In genomic region chr1:105178773-105179172, GRCm38 (mm10) we compare ENCODE assay signal across 9 mouse cellular contexts.
DNase-seq lines count a peak whose midpoint lies in the region; ATAC-seq lines count a peak whose summit lies in the region.
"Had no signal": no experiment of that assay in that cellular context is flagged by ENCODE, and none has a peak within 500 bp of the region (broad histone marks: within the 10 kb centered on the region; RNA-seq: fewer than 3 reads in every experiment).

No protein-coding gene starts in this region.

- H3K9me3 ChIP-seq in forebrain, embryonic 15.5 days = no peaks in the 10 kb centered on the region
- H3K9me3 ChIP-seq in kidney, embryonic 16.5 days (ENCODE audit: low read length) = no peaks in the 10 kb centered on the region
- no peaks in the 10 kb centered on the region for H3K9me3 ChIP-seq in midbrain, embryonic 15.5 days
- H3K9me3 ChIP-seq: limb, embryonic 15.5 days had no signal

- H3K27ac ChIP-seq in forebrain, embryonic 15.5 days (replicated peaks) = no peak overlapping the region
- H3K27ac ChIP-seq in kidney, embryonic 16.5 days (ENCODE audit: low read length) = peak overlapping the region; percentile 75
- H3K27ac ChIP-seq in midbrain, embryonic 15.5 days = no peak overlapping the region
- H3K27ac ChIP-seq: limb, embryonic 15.5 days had no signal

- WGBS in forebrain, embryonic 15.5 days = 6% methylated on average over 6 of the region's 6 CpGs
- WGBS in kidney, embryonic 16.5 days = 26% methylated on average over 6 of the region's 6 CpGs
- 32% methylated on average over 6 of the region's 6 CpGs for WGBS in midbrain, embryonic 15.5 days

- no peak overlapping the region for H3K4me2 ChIP-seq in forebrain, embryonic 15.5 days (replicated peaks)
- peak overlapping the region; percentile 24; the same call in 1 of the 2 replicates for H3K4me2 ChIP-seq in kidney, embryonic 16.5 days (replicated peaks; ENCODE audit: low read depth, low read length)
- H3K4me2 ChIP-seq in midbrain, embryonic 15.5 days = no peak overlapping the region
- H3K4me2 ChIP-seq: limb, embryonic 15.5 days had no signal

- H3K9ac ChIP-seq in forebrain, embryonic 15.5 days (replicated peaks) = no peak overlapping the region
- H3K9ac ChIP-seq in kidney, embryonic 16.5 days (replicated peaks; ENCODE audit: low read length) = peak overlapping the region; percentile 24
- no peak overlapping the region for H3K9ac ChIP-seq in midbrain, embryonic 15.5 days
- H3K9ac ChIP-seq: limb, embryonic 15.5 days had no signal

- peaks cover 13% of the 10 kb centered on the region for H3K4me1 ChIP-seq in forebrain, embryonic 15.5 days
- peaks cover 28% of the 10 kb centered on the region for H3K4me1 ChIP-seq in kidney, embryonic 16.5 days (ENCODE audit: insufficient read depth, low read length)
- peaks cover 9% of the 10 kb centered on the region for H3K4me1 ChIP-seq in midbrain, embryonic 15.5 days

- H3K4me3 ChIP-seq in forebrain, embryonic 15.5 days = no peak overlapping the region
- no peak overlapping the region for H3K4me3 ChIP-seq in kidney, embryonic 16.5 days (ENCODE audit: low read length)
- no peak overlapping the region for H3K4me3 ChIP-seq in midbrain, embryonic 15.5 days
- H3K4me3 ChIP-seq: heart, adult 2 months; limb, embryonic 15.5 days had no signal

- ATAC-seq in forebrain, embryonic 15.5 days (replicated peaks) = peak; percentile 68
- ATAC-seq in kidney, embryonic 16.5 days (ENCODE audit: low FRiP score, low TSS enrichment) = peak; percentile 81
- peak; percentile 78 for ATAC-seq in midbrain, embryonic 15.5 days (replicated peaks)

- H3K27me3 ChIP-seq in forebrain, embryonic 15.5 days = no peaks in the 10 kb centered on the region
- H3K27me3 ChIP-seq in kidney, embryonic 16.5 days (ENCODE audit: insufficient read depth, low read length) = no peaks in the 10 kb centered on the region
- H3K27me3 ChIP-seq in midbrain, embryonic 15.5 days (replicated peaks) = no peaks in the 10 kb centered on the region
- H3K27me3 ChIP-seq: limb, embryonic 15.5 days had no signal

- peak; percentile 17 for DNase-seq in embryo, embryonic 9.5 days (ENCODE audit: extremely low spot score)
- no peak for DNase-seq in thymus, postnatal 36 days
- DNase-seq in left cerebral cortex, postnatal 36 days (ENCODE audit: low spot score in 2 of 2) = no peak
- no peak for DNase-seq in left cerebral cortex, postnatal 10 days (ENCODE audit: extremely low spot score in 1 of 2, low spot score in 2 of 2)

- H3K36me3 ChIP-seq in forebrain, embryonic 15.5 days = no peaks in the 10 kb centered on the region
- no peaks in the 10 kb centered on the region for H3K36me3 ChIP-seq in kidney, embryonic 16.5 days (ENCODE audit: insufficient read depth, low read length)
- H3K36me3 ChIP-seq in midbrain, embryonic 15.5 days (replicated peaks) = no peaks in the 10 kb centered on the region
- H3K36me3 ChIP-seq: limb, embryonic 15.5 days had no signal

- intact Hi-C loops in left cerebral cortex, postnatal 36 days (cut with DNase I) = no loop called here
- intact Hi-C loops in left cerebral cortex, postnatal 10 days (cut with DNase I) = no loop called here
